Mouse (Mus musculus) heart, embryonic 15.5 days (tissue): ENCODE data around the gene Olfr824. TPM values are rescaled to one million over a fixed set of nuclear protein-coding genes. Genes with fewer than 3 reads are reported as not detected.
"Not testable (repeated sequence)": the region's sequence is repeated elsewhere in the genome, so short reads cannot be mapped to it uniquely, and the experiment has no call there.

Source experiments
- ATAC-seq: fragments of 200-750 bp; cut with Nextera tagmentation; replicated peaks from 2 replicates; pipeline ENCODE4 v1.8.0; 2017; ENCODE audit warnings: low read depth, moderate TSS enrichment; ENCODE audit not compliant: insufficient number of reproducible peaks, insufficient read depth, low FRiP score
- H3K27ac ChIP-seq: fragments of 300-500 bp; sonication (generic); 2 replicates; pipeline ENCODE4 v1.5.1; 2015; ENCODE audit warnings: mild to moderate bottlenecking, inconsistent platforms
- H3K27me3 ChIP-seq: fragments of 300-500 bp; sonication (generic); 2 replicates; pipeline ENCODE4 v1.6.1; 2015; ENCODE audit warnings: inconsistent platforms
- H3K36me3 ChIP-seq: fragments of 300-500 bp; sonication (generic); 2 replicates; pipeline ENCODE4 v1.6.1; 2015; ENCODE audit warnings: mild to moderate bottlenecking, inconsistent platforms
- H3K4me1 ChIP-seq: fragments of 300-500 bp; sonication (generic); replicated peaks from 2 replicates; pipeline ENCODE4 v1.6.1; 2015; ENCODE audit warnings: inconsistent platforms
- H3K4me2 ChIP-seq: fragments of 300-500 bp; sonication (generic); 2 replicates; pipeline ENCODE4 v1.6.1; 2015; ENCODE audit warnings: inconsistent platforms, mild to moderate bottlenecking, moderate library complexity
- H3K4me3 ChIP-seq: fragments of 300-500 bp; sonication (generic); 2 replicates; pipeline ENCODE4 v1.5.1; 2015; ENCODE audit warnings: mild to moderate bottlenecking, inconsistent platforms
- H3K9ac ChIP-seq: fragments of 300-500 bp; sonication (generic); 2 replicates; pipeline ENCODE4 v1.6.1; 2015; ENCODE audit warnings: mild to moderate bottlenecking, inconsistent platforms
- H3K9me3 ChIP-seq: fragments of 300-500 bp; sonication (generic); replicated peaks from 2 replicates; pipeline ENCODE4 v1.6.1; 2016; ENCODE audit warnings: inconsistent platforms
- WGBS: fragments of 180-500 bp; shearing (Covaris S2); methylation state at CpG from one replicate; pipeline ENCODE4 v1.1.7; 2015; ENCODE audit warnings: mixed read lengths; 5-methylcytosine and 5-hydroxymethylcytosine counted together
- polyA plus RNA-seq: library from polyadenylated mRNA; unstranded; fragments of >200 nt; fragmentation: Nextera tagmentation; extraction: Ambion mirVana; gene quantifications from 2 replicates; pipeline ENCODE4 v1.2.1, GENCODE M21; 2015

The Olfr824 gene
- polyA plus RNA-seq = not detected in 2 replicates

DNA sequence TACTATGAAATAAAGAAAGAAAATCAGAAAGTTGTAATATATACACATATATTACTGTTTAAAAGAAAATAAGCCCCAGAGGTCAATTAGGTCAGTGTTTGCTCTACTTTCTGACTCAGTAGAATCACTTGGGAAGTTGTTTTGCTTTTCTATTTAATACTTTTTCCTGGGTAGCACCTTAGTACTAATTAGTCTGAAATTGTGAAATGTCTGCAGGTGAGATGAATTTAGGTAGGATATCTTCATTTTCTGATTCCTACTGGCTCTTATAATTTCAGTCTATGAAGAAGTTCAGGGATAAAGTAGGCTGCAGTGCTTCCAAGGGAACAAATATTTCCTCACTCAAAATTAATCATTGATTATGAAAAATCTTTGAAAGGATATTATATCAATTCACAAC, at the start of gene Olfr824:
Gene Olfr824, minus strand, starts transcription at position 101 of the 400 bp plus-strand sequence.
- H3K27me3 ChIP-seq, H3K27ac ChIP-seq, H3K36me3 ChIP-seq, H3K9me3 ChIP-seq, H3K4me3 ChIP-seq, H3K9ac ChIP-seq, H3K4me1 ChIP-seq, ATAC-seq, H3K4me2 ChIP-seq: not testable (repeated sequence)

DNA sequence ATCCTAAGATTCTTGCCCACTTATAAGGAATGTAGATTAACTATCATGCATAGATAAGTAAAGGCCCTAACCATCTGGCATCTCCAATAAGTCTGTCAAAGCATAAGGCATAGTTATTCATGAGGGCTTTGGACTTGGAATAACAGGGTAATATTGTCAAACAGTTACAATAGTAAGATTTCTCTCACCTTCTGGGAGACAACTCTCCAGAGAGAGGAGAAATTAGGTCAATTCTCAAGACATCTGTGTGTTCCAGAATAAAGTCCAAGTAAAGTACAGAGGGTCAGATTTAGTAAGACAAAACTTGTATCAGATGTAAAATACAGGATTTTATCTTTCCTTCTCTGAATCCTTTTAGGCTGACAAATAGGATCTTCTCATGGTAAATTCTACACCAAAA, 36.9 kb upstream of the Olfr824 start, which contains the start of gene Olfr825:
Gene Olfr825, minus strand, starts transcription at position 101 of the 400 bp plus-strand sequence.
- no peak within 1 kb of the TSS for H3K27ac ChIP-seq
- no peaks in the 10 kb centered on the region for H3K36me3 ChIP-seq
- no peak within 1 kb of the TSS for H3K9ac ChIP-seq
- no peaks in the 10 kb centered on the region for H3K9me3 ChIP-seq
- H3K27me3 ChIP-seq = no peaks in the 10 kb centered on the region
- no peak within 1 kb of the TSS for H3K4me3 ChIP-seq
- no peak within 1 kb of the TSS for H3K4me2 ChIP-seq
- H3K4me1 ChIP-seq = no peaks in the 10 kb centered on the region
- no peak for ATAC-seq

GRCm38 (mm10) chr10:130165196-130165595, 35.4 kb upstream of the Olfr824 start:
- Histone ChIP-seq H3K9ac (no peak overlapping the region), H3K36me3 (no peaks in the 10 kb centered on the region), H3K27me3 (no peaks in the 10 kb centered on the region), H3K27ac (no peak overlapping the region), H3K4me1 (no peaks in the 10 kb centered on the region), H3K9me3 (no peaks in the 10 kb centered on the region), H3K4me2 (no peak overlapping the region), H3K4me3 (no peak overlapping the region)
- no peak for ATAC-seq

GRCm38 (mm10) chr10:130144121-130144520, 14.3 kb upstream of the Olfr824 start:
- no peak overlapping the region for H3K4me3 ChIP-seq
- no peak overlapping the region for H3K27ac ChIP-seq
- ATAC-seq = no peak
- no peaks in the 10 kb centered on the region for H3K27me3 ChIP-seq
- no peak overlapping the region for H3K9ac ChIP-seq
- no peaks in the 10 kb centered on the region for H3K4me1 ChIP-seq
- H3K4me2 ChIP-seq = no peak overlapping the region
- WGBS = 66% methylated on average over 5 of the region's 5 CpGs
- no peaks in the 10 kb centered on the region for H3K9me3 ChIP-seq
- H3K36me3 ChIP-seq = no peaks in the 10 kb centered on the region

DNA sequence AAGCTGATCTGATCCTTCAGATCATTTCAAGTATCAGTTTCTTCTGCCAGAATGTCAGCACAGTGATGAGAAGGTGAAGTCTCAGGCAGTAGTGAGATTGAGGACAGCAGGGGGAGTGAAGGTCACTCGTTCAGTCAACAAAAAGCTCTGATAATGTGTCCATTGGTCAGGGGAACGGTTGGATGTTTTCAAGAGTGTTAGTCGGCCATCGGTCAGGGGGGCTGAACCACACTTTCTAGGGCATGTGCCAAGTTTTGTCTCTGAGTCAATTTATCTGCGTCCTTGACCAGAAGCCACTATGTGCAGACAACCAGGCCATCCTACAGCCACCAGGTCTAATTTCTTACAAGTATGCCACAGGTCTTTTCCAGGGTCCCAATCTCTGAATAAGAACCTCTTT, 12.7 kb upstream of the Olfr824 start:
- WGBS = 65% methylated on average over 5 of the region's 5 CpGs
- not testable (repeated sequence) for ATAC-seq, H3K36me3 ChIP-seq, H3K4me1 ChIP-seq, H3K4me3 ChIP-seq, H3K4me2 ChIP-seq, H3K9ac ChIP-seq, H3K27me3 ChIP-seq, H3K9me3 ChIP-seq, H3K27ac ChIP-seq

GRCm38 (mm10) chr10:130134811-130135210, 5.0 kb upstream of the Olfr824 start:
- Histone ChIP-seq H3K4me2 (no peak overlapping the region), H3K27ac (no peak overlapping the region), H3K4me1 (no peaks in the 10 kb centered on the region), H3K9me3 (no peaks in the 10 kb centered on the region), H3K9ac (no peak overlapping the region), H3K36me3 (no peaks in the 10 kb centered on the region), H3K27me3 (no peaks in the 10 kb centered on the region), H3K4me3 (no peak overlapping the region)
- no peak for ATAC-seq

DNA sequence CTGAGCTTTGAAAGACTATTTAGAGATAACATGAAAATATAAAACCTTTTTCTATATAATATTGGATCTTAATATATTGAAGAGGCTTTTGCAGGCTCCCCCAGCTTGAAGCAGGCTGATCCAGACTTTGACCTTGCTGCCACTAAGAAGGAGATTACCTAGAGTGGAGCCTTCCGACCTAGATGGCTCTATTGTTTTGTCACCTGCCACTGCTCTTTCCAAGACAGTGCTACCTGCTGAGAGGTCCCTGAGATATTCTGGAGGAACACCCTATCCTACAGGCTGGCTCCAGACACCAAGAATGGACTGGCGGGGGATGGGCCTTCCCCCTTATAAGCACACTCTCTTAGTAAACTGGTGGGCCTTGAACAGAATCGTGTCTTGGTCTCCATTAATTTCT, 13.8 kb downstream of the Olfr824 start:
- H3K36me3 ChIP-seq, H3K9me3 ChIP-seq, H3K4me1 ChIP-seq, H3K4me3 ChIP-seq, H3K4me2 ChIP-seq, ATAC-seq, H3K9ac ChIP-seq, H3K27me3 ChIP-seq, H3K27ac ChIP-seq: not testable (repeated sequence)
- WGBS = 61% methylated on average over 3 of the region's 3 CpGs

GRCm38 (mm10) chr10:130115283-130115682, 14.5 kb downstream of the Olfr824 start, which contains the start of gene Olfr823:
Gene Olfr823, minus strand, starts transcription at chr10:130115383.
- not testable (repeated sequence) for H3K36me3 ChIP-seq, H3K4me2 ChIP-seq, H3K9me3 ChIP-seq, ATAC-seq, H3K27me3 ChIP-seq, H3K4me1 ChIP-seq, H3K9ac ChIP-seq, H3K27ac ChIP-seq, H3K4me3 ChIP-seq
- WGBS = 92% methylated on average over 1 of the region's 1 CpGs

DNA sequence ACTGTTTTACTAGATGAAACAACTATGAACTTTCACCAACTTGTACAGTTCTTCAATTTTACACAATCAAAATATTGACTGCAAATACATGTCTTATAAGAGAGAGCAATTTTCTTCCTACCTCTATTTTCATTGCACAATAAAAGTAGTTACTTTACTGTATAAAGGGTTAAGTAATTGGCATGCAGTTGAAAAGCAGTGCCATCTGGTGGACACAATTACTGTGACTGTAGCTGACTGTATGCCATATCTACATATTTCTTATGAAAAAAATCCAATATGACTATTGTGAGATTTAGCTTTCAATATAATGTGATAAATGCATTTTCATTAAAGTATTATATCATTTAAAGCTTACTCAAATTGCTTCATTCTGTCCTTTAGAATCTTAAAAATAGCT, 33.7 kb downstream of the Olfr824 start:
- H3K9me3 ChIP-seq = no peaks in the 10 kb centered on the region
- no peak overlapping the region for H3K4me3 ChIP-seq
- no peak overlapping the region for H3K27ac ChIP-seq
- H3K4me1 ChIP-seq = no peaks in the 10 kb centered on the region
- no peaks in the 10 kb centered on the region for H3K36me3 ChIP-seq
- H3K4me2 ChIP-seq = no peak overlapping the region
- ATAC-seq = no peak
- H3K27me3 ChIP-seq = no peaks in the 10 kb centered on the region
- H3K9ac ChIP-seq = no peak overlapping the region

GRCm38 (mm10) chr10:130092838-130093440, 36.9 kb downstream of the Olfr824 start:
- no peaks in the 10 kb centered on the region for H3K4me1 ChIP-seq
- no peak for ATAC-seq
- WGBS = 12% methylated on average over 5 of the region's 5 CpGs
- H3K9me3 ChIP-seq = no peaks in the 10 kb centered on the region
- no peak overlapping the region for H3K27ac ChIP-seq
- H3K4me3 ChIP-seq = no peak overlapping the region
- H3K9ac ChIP-seq = no peak overlapping the region
- H3K27me3 ChIP-seq = no peaks in the 10 kb centered on the region
- H3K36me3 ChIP-seq = no peaks in the 10 kb centered on the region
- no peak overlapping the region for H3K4me2 ChIP-seq
